Mouse (Mus musculus): ENCODE results near the gene Neurl4. TPM values are rescaled to one million over a fixed set of nuclear protein-coding genes. Genes with fewer than 3 reads are reported as not detected.
A peak's percentile ranks its signal among the peaks of the same experiment; 100 is the strongest.
"Not testable (repeated sequence)": the region's sequence is repeated elsewhere in the genome, so short reads cannot be mapped to it uniquely, and the experiment has no call there.

Neurl4 gene
- total RNA-seq, 4 experiments from 2014 or later, result 36.4 to 71.4 (median 51.5) TPM

- DNase-seq, result no peak
Measured at GRCm38 (mm10) chr11:69914372-69914764, 13.5 kb downstream of the Neurl4 start.

GRCm38 (mm10) chr11:69914917-69915430 lies 14.1 kb downstream of the Neurl4 start:
- DNase-seq, result no peak

- no peak for DNase-seq
Measured at GRCm38 (mm10) chr11:69915667-69916627, 15.1 kb downstream of the Neurl4 start.

- DNase-seq, result not testable (repeated sequence)
Measured at GRCm38 (mm10) chr11:69916652-69917378, 15.9 kb downstream of the Neurl4 start.

GRCm38 (mm10) chr11:69917379-69917948 lies 16.6 kb downstream of the Neurl4 start:
- no peak for DNase-seq

- DNase-seq, result no peak
Measured at GRCm38 (mm10) chr11:69918118-69918517, 17.2 kb downstream of the Neurl4 start.

- no peak for DNase-seq
Measured at GRCm38 (mm10) chr11:69919053-69919452, 18.2 kb downstream of the Neurl4 start.

GRCm38 (mm10) chr11:69919661-69920265 lies 18.9 kb downstream of the Neurl4 start:
- peak; percentile 81 for DNase-seq

GRCm38 (mm10) chr11:69920266-69921031 lies 19.6 kb downstream of the Neurl4 start:
- DNase-seq, result peak; percentile 60

GRCm38 (mm10) chr11:69921114-69922011 lies 20.5 kb downstream of the Neurl4 start, which contains the start of gene Eif5a:
Gene Eif5a, minus strand, starts transcription at chr11:69921958.
- peak; percentile 100 for DNase-seq

GRCm38 (mm10) chr11:69922012-69922756 lies 21.3 kb downstream of the Neurl4 start:
- no peak for DNase-seq

- DNase-seq, result no peak
Measured at GRCm38 (mm10) chr11:69922796-69923195, 21.9 kb downstream of the Neurl4 start.

- DNase-seq, result no peak
Measured at GRCm38 (mm10) chr11:69927501-69927900, 26.6 kb downstream of the Neurl4 start.

GRCm38 (mm10) chr11:69929712-69930111 lies 28.8 kb downstream of the Neurl4 start:
- DNase-seq, result no peak

- not testable (repeated sequence) for DNase-seq
Measured at GRCm38 (mm10) chr11:69930176-69930575, 29.3 kb downstream of the Neurl4 start.

- DNase-seq, result no peak
Measured at GRCm38 (mm10) chr11:69930967-69931537, 30.2 kb downstream of the Neurl4 start.

GRCm38 (mm10) chr11:69931769-69932168 lies 30.9 kb downstream of the Neurl4 start:
- no peak for DNase-seq

GRCm38 (mm10) chr11:69932254-69932653 lies 31.4 kb downstream of the Neurl4 start:
- no peak for DNase-seq

- no peak for DNase-seq
Measured at GRCm38 (mm10) chr11:69933066-69933465, 32.2 kb downstream of the Neurl4 start.

Measured in adrenal gland, adult 8-10 months (tissue).